Mouse (Mus musculus) embryonic facial prominence, embryonic 11.5 days (tissue): ENCODE results near the gene Rpl13. TPM values are rescaled to one million over a fixed set of nuclear protein-coding genes. Genes with fewer than 3 reads are reported as not detected.

Experiments
- ATAC-seq: fragments of 200-750 bp; cut with Nextera tagmentation; replicated peaks from 2 replicates; pipeline ENCODE4 v1.8.0; 2017; ENCODE audit warnings: low read depth; ENCODE audit not compliant: insufficient number of reproducible peaks, low FRiP score, low TSS enrichment
- DNase-seq: peaks from one replicate; pipeline ENCODE4 v3.0.0-alpha.2; 2015; ENCODE audit warnings: low spot score
- H3K27ac ChIP-seq: fragments of 300-500 bp; sonication (generic); replicated peaks from 2 replicates; pipeline ENCODE4 v1.5.1; 2014; ENCODE audit warnings: mild to moderate bottlenecking, low read depth, low read length, control low read depth
- H3K27me3 ChIP-seq: fragments of 300-500 bp; sonication (generic); 2 replicates; pipeline ENCODE4 v1.6.1; 2014; ENCODE audit warnings: mild to moderate bottlenecking, low read length, moderate library complexity, mixed read lengths; ENCODE audit not compliant: control insufficient read depth, insufficient read depth
- H3K36me3 ChIP-seq: fragments of 300-500 bp; sonication (generic); replicated peaks from 2 replicates; pipeline ENCODE4 v1.6.1; 2014; ENCODE audit warnings: low read depth, mild to moderate bottlenecking, low read length, moderate library complexity, mixed read lengths; ENCODE audit not compliant: control insufficient read depth, insufficient read depth
- H3K4me1 ChIP-seq: fragments of 300-500 bp; sonication (generic); 2 replicates; pipeline ENCODE4 v1.6.1; 2014; ENCODE audit warnings: low read length, mixed read lengths; ENCODE audit not compliant: control insufficient read depth, insufficient read depth
- H3K4me2 ChIP-seq: fragments of 300-500 bp; sonication (generic); 2 replicates; pipeline ENCODE4 v1.6.1; 2014; ENCODE audit warnings: low read depth, mild to moderate bottlenecking, control low read depth, low read length, moderate library complexity
- H3K4me3 ChIP-seq: fragments of 300-500 bp; sonication (generic); 2 replicates; pipeline ENCODE4 v1.5.1; 2014; ENCODE audit warnings: low read depth, low read length, control low read depth
- H3K9ac ChIP-seq: fragments of 300-500 bp; sonication (generic); replicated peaks from 2 replicates; pipeline ENCODE4 v1.6.1; 2014; ENCODE audit warnings: mild to moderate bottlenecking, control low read depth, low read length
- H3K9me3 ChIP-seq: fragments of 300-500 bp; sonication (generic); replicated peaks from 2 replicates; pipeline ENCODE4 v1.6.1; 2016; ENCODE audit warnings: mild to moderate bottlenecking, low read length, inconsistent platforms, mixed read lengths; ENCODE audit not compliant: control insufficient read depth
- WGBS: fragments of 180-500 bp; shearing (Covaris S2); extraction: QIAGEN DNeasy Blood & Tissue Kit; methylation state at CpG from one replicate; pipeline ENCODE4 v1.1.7; 2014; 5-methylcytosine and 5-hydroxymethylcytosine counted together
- polyA plus RNA-seq: library from polyadenylated mRNA; unstranded; fragments of >200 nt; fragmentation: Nextera tagmentation; extraction: Ambion mirVana; gene quantifications from 2 replicates; pipeline ENCODE4 v1.2.1, GENCODE M21; 2014

Rpl13 gene
- polyA plus RNA-seq, 1 experiment from 2014 or later = 1,682 TPM

GRCm38 (mm10) chr8:123077213-123077612, 24.9 kb upstream of the Rpl13 start:
- no peak for ATAC-seq

GRCm38 (mm10) chr8:123082993-123083392, 19.2 kb upstream of the Rpl13 start:
- no peaks in the 10 kb centered on the region for H3K4me1 ChIP-seq

More at GRCm38 (mm10) chr8:123077213-123077612, 24.9 kb upstream of the Rpl13 start:
- H3K4me1 ChIP-seq = no peaks in the 10 kb centered on the region
- H3K4me2 ChIP-seq = no peak overlapping the region
- 86% methylated on average over 6 of the region's 6 CpGs for WGBS
- no peak for DNase-seq
- no peaks in the 10 kb centered on the region for H3K9me3 ChIP-seq
- H3K9ac ChIP-seq = no peak overlapping the region
- H3K4me3 ChIP-seq = no peak overlapping the region
- no peak overlapping the region for H3K27ac ChIP-seq
- H3K36me3 ChIP-seq = peaks cover 10% of the 10 kb centered on the region
- no peaks in the 10 kb centered on the region for H3K27me3 ChIP-seq

GRCm38 (mm10) chr8:123083610-123084009, 18.5 kb upstream of the Rpl13 start:
- H3K36me3 ChIP-seq = peaks cover 11% of the 10 kb centered on the region
- H3K9me3 ChIP-seq = no peaks in the 10 kb centered on the region
- no peak overlapping the region for H3K27ac ChIP-seq
- DNase-seq (no peak), ATAC-seq (no peak)
- no peaks in the 10 kb centered on the region for H3K4me1 ChIP-seq
- no peak overlapping the region for H3K4me3 ChIP-seq
- H3K27me3 ChIP-seq = no peaks in the 10 kb centered on the region
- no peak overlapping the region for H3K9ac ChIP-seq
- no peak overlapping the region for H3K4me2 ChIP-seq
- WGBS = 86% methylated on average over 12 of the region's 12 CpGs

More at GRCm38 (mm10) chr8:123082993-123083392, 19.2 kb upstream of the Rpl13 start:
- Histone ChIP-seq H3K4me2 (no peak overlapping the region), H3K36me3 (peaks cover 14% of the 10 kb centered on the region), H3K27ac (no peak overlapping the region), H3K4me3 (no peak overlapping the region), H3K27me3 (no peaks in the 10 kb centered on the region), H3K9ac (no peak overlapping the region), H3K9me3 (no peaks in the 10 kb centered on the region)
- DNase-seq (no peak), ATAC-seq (no peak)
- 79% methylated on average over 6 of the region's 6 CpGs for WGBS

GRCm38 (mm10) chr8:123087289-123087688, 14.9 kb upstream of the Rpl13 start:
- Histone ChIP-seq H3K4me3 (no peak overlapping the region), H3K27me3 (no peaks in the 10 kb centered on the region), H3K9me3 (no peaks in the 10 kb centered on the region), H3K9ac (no peak overlapping the region), H3K4me2 (no peak overlapping the region), H3K36me3 (peaks cover 18% of the 10 kb centered on the region), H3K27ac (no peak overlapping the region), H3K4me1 (no peaks in the 10 kb centered on the region)
- DNase-seq (no peak), ATAC-seq (no peak)
- whole genome bisulfite sequencing = 89% methylated on average over 9 of the region's 9 CpGs

GRCm38 (mm10) chr8:123097216-123097615, 4.9 kb upstream of the Rpl13 start:
- H3K27me3 ChIP-seq = no peaks in the 10 kb centered on the region
- 91% methylated on average over 11 of the region's 11 CpGs for WGBS
- no peak overlapping the region for H3K4me2 ChIP-seq
- no peak for ATAC-seq
- H3K4me3 ChIP-seq = no peak overlapping the region
- no peaks in the 10 kb centered on the region for H3K9me3 ChIP-seq
- H3K9ac ChIP-seq = no peak overlapping the region
- no peak for DNase-seq
- no peaks in the 10 kb centered on the region for H3K4me1 ChIP-seq
- H3K36me3 ChIP-seq = peaks cover 2% of the 10 kb centered on the region; the same call in 1 of the 2 replicates
- H3K27ac ChIP-seq = no peak overlapping the region

GRCm38 (mm10) chr8:123097786-123098584, 4.2 kb upstream of the Rpl13 start:
- ATAC-seq = no peak
- Histone ChIP-seq H3K4me1 (no peaks in the 10 kb centered on the region), H3K4me3 (no peak overlapping the region), H3K36me3 (peaks cover 2% of the 10 kb centered on the region; the same call in 1 of the 2 replicates), H3K4me2 (no peak overlapping the region), H3K9me3 (no peaks in the 10 kb centered on the region), H3K9ac (no peak overlapping the region), H3K27me3 (no peaks in the 10 kb centered on the region), H3K27ac (no peak overlapping the region)
- WGBS = 81% methylated on average over 12 of the region's 12 CpGs
- DNase-seq = no peak

GRCm38 (mm10) chr8:123100288-123100687, 1.9 kb upstream of the Rpl13 start:
- WGBS = 27% methylated on average over 8 of the region's 8 CpGs
- no peak overlapping the region for H3K27ac ChIP-seq
- peaks cover 10% of the 10 kb centered on the region for H3K36me3 ChIP-seq

GRCm38 (mm10) chr8:123101244-123101643, 906 bp upstream of the Rpl13 start:
- WGBS = 75% methylated on average over 4 of the region's 4 CpGs
- H3K27ac ChIP-seq = no peak overlapping the region
- H3K36me3 ChIP-seq = peaks cover 11% of the 10 kb centered on the region
- H3K27me3 ChIP-seq = no peaks in the 10 kb centered on the region
- ATAC-seq (no peak), DNase-seq (no peak)
- no peak overlapping the region for H3K4me2 ChIP-seq
- no peak overlapping the region for H3K4me3 ChIP-seq
- no peak overlapping the region for H3K9ac ChIP-seq
- no peaks in the 10 kb centered on the region for H3K9me3 ChIP-seq
- H3K4me1 ChIP-seq = no peaks in the 10 kb centered on the region; the same call in 1 of the 2 replicates

More at GRCm38 (mm10) chr8:123100288-123100687, 1.9 kb upstream of the Rpl13 start:
- Histone ChIP-seq H3K4me1 (no peaks in the 10 kb centered on the region; the same call in 1 of the 2 replicates), H3K27me3 (no peaks in the 10 kb centered on the region), H3K9ac (no peak overlapping the region), H3K9me3 (no peaks in the 10 kb centered on the region), H3K4me3 (no peak overlapping the region), H3K4me2 (no peak overlapping the region)
- ATAC-seq (no peak), DNase-seq (peak; percentile 53)
